Mouse (Mus musculus) G1E (cell line): ENCODE results near the gene Nos1ap.

Experiments used
- CTCF ChIP-seq: IDR thresholded peaks from 2 replicates; pipeline ENCODE4 v1.5.1; 2012; ENCODE audit warnings: low read depth, low read length, inconsistent platforms, mixed read lengths
- GATA1 ChIP-seq: IDR thresholded peaks from 2 replicates; pipeline ENCODE4 v1.6.1; 2012; ENCODE audit warnings: borderline replicate concordance, low read length, inconsistent platforms, mixed read lengths

- no peak for TF ChIP-seq CTCF
- TF ChIP-seq GATA1: no peak
These were observed 340 bp upstream of the Nos1ap start for GRCm38 (mm10) chr1:170590041-170590360.
